Mouse (Mus musculus) midbrain, embryonic 14.5 days (tissue): ENCODE data around the gene Ces2f. TPM values are rescaled to one million over a fixed set of nuclear protein-coding genes. Genes with fewer than 3 reads are reported as not detected.

Experiments used
- polyA plus RNA-seq: library from polyadenylated mRNA; unstranded; fragments of >200 nt; fragmentation: Nextera tagmentation; extraction: Ambion mirVana; gene quantifications from 2 replicates; pipeline ENCODE4 v1.2.1, GENCODE M21; 2014

Ces2f gene
- polyA plus RNA-seq, 1 experiment from 2014 or later = not detected

Other genes with a start within 250 kb of the Ces2f start
- gene Ces2a, start 213.4 kb upstream of the Ces2f start, polyA plus RNA-seq = not detected in 2 replicates
- gene Ces2b, start 115.8 kb upstream of the Ces2f start, polyA plus RNA-seq = 0.38 TPM in 1 of 2 replicates, not detected in the other
- not detected in 2 replicates for gene Ces2c, start 100.3 kb upstream of the Ces2f start, polyA plus RNA-seq
- gene Ces2e, start 21.1 kb upstream of the Ces2f start, polyA plus RNA-seq = not detected in 2 replicates
- not detected in 2 replicates for gene Ces2g, start 14.4 kb downstream of the Ces2f start, polyA plus RNA-seq
- gene Ces2h, start 53.5 kb downstream of the Ces2f start, polyA plus RNA-seq = not detected in 2 replicates
- not detected in 2 replicates for gene Ces3a, start 101.2 kb downstream of the Ces2f start, polyA plus RNA-seq
- gene Ces3b, start 136.4 kb downstream of the Ces2f start, polyA plus RNA-seq = not detected in 2 replicates
- not detected in 2 replicates for gene Ces4a, start 184.4 kb downstream of the Ces2f start, polyA plus RNA-seq
- gene Cbfb, start 223.3 kb downstream of the Ces2f start, polyA plus RNA-seq = 25.7 and 34.7 TPM in 2 replicates